Mouse (Mus musculus) lung, postnatal 10 days (tissue): ENCODE measurements around the gene Dtnb.
A peak's percentile ranks its signal among the peaks of the same experiment; 100 is the strongest.

Experiments used
- DNase-seq: peaks from one replicate; pipeline ENCODE4 v3.0.0; 2021

Dtnb gene

GRCm38 (mm10) chr12:3778286-3778685 lies 206.1 kb downstream of the Dtnb start:
- DNase-seq = no peak

DNA sequence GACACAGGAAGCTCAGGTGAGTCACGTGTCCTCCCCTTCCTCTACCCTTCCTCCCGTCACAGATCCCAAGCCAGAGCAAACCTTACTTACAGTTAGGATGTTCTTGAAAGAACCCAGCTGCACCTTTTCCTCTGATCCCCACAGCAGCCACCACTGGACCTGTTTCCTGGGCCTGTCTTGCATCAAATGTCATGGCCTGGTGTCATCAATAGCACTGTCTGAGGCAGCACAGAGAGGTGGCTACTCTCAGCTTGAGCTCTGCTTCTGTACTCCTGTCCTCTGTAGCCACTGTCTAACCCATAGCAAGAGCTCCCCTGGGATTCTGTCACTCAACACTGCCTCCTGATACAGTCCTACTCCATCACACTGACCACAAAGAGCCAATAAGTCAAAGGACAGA lies 207.5 kb downstream of the Dtnb start:
- no peak for DNase-seq

- DNase-seq = peak; percentile 84
These were observed 208.3 kb downstream of the Dtnb start for GRCm38 (mm10) chr12:3780405-3780891.

DNA sequence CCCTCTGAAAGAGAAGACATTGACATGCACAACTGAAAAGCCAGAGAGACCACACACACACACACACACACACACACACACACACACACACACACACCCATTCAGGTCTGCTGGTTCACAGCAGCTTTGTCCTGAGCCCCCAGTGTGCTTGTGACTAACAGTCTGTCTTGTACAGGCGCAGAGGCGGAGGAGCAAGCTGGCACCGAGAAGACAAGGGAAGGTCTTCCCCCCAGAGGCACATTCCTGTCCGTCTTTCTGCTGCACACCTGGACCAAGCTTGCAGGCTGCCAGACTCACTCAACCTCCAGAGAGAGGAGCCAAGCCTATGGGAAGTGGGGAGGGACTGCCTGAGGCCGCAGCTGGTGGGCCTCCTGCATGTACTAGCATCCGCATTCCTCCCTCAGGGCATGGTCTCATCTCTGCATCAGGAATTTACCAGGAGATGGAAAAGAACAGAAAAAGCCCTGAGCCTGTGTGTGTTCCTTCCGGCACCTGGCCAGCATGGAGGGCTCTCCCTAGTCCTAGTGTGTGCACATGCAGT lies 208.8 kb downstream of the Dtnb start:
- DNase-seq = no peak

DNA sequence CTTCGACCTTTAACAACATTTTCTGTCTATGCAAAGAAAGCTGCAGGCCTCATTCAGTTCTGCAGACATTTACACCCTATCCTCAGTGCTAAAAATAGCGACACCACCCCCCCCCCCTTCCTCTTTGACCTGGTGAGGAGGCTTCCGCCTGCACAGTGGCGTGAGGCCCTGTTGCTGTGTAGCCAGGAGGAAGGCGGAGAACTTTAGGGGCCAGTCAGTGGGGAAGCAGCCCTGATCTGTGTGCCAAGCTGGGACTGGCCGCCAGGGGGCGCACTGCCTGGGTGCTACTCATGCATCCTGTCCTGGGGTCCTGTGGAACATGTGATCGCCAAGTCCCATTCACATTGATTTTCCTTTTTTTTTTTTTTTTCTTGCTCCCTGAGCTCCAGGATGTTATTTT lies 209.3 kb downstream of the Dtnb start:
- peak; percentile 98 for DNase-seq

DNA sequence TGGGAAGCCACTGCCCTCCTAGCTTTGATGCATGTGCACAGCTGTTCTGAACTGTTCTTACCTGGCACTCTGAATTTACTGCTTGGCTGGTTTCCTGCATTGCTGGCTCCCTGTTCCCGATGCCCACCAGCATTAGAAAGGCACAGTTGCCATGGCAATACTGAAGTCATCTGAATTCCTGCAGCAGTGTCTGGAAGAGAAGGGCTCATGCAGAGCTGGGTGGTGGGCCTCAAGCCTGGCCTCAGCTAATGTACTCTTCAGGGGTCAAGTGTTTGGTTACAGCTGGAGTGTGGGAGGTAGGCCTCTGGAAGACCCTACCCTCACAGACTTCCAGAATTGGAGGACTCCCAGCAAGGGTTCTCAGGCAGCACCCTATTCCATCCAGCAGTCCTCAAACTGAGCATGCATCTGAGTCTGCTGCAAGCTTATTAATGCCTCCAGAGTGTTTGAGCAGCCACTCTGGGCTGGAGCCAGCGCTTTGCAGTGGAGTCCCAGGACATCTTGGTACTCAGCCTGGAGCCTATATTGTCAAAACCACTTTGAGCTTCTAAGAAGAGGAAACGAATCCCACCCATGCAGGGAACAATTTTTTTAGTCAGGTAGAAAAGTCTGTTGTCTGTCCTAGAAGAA lies 211.1 kb downstream of the Dtnb start:
- no peak for DNase-seq

DNA sequence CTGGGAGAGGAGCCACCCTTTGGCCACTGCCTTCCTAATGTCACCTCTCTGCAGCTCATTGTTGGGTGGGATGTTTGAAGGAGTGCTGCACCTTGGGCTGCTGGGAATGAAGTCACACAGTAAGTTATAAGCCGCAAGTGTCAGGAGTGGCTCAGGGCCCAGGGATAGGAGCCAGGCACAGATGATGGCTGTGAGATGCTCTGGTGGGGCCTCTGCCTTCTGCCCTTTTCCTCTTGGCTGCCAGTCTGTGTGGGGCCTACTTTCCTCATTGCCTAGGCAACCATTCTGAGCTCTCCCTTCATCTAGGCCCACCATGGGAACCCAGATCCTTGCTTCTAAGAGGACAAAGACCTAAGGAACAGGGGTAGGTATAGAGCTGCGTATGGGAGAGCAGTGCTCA lies 212.1 kb downstream of the Dtnb start:
- peak; percentile 27 for DNase-seq

- no peak for DNase-seq
These were observed 212.5 kb downstream of the Dtnb start for GRCm38 (mm10) chr12:3784729-3785128.

- DNase-seq = no peak
These were observed 214.9 kb downstream of the Dtnb start for GRCm38 (mm10) chr12:3787041-3787440.

GRCm38 (mm10) chr12:3787541-3787940 lies 215.4 kb downstream of the Dtnb start:
- peak; percentile 72 for DNase-seq

- DNase-seq = peak; percentile 69
These were observed 216.4 kb downstream of the Dtnb start for GRCm38 (mm10) chr12:3788421-3789051.

DNA sequence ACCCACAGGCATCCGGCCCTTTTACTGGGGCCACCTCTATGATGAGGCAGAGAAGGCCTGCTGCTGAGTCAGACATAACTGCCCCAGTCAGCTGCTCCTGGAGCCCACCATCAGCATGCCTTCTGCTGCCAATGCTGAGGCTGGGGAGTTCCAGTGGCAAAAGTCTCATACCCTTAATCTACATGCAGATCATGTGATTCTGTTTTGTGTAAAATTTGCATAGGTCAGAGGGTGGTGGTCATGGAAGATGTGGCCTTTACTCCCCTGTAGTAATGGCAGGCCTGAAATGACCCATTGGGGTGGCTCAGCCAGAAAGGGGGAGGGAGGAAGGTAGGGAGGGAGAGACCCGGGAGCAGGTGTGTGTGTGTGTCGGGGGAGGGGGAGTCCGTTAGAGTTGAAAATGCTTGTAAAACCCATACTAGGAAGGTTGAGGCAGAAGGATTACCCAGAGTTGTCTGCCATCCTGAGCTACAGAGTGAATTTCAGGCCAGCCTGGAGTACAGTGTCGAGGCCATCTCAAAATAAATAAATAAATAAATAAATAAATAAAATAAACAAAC lies 217.5 kb downstream of the Dtnb start:
- DNase-seq = no peak

- DNase-seq = no peak
These were observed 219.1 kb downstream of the Dtnb start for GRCm38 (mm10) chr12:3791257-3791656.

- peak; percentile 98 for DNase-seq
These were observed 219.6 kb downstream of the Dtnb start for GRCm38 (mm10) chr12:3791732-3792131.

DNA sequence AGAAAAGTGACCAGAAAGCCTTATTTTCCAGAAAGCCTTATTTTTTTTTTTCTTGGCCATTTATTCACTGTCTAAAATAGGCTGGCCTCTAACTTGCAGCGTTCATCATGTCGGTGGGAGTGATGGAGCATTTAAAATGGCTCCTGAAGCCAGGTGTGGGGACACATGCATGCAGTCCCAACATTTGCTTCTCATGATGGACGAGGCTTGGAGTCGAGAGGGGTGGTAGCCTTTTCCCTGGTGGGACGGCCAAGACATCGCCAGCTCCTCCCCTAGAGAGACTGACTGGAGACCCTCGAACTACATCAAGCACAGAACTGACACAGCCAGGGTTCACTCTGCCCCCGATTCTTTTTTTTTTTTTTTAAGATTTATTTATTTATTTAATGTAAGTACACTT lies 220.1 kb downstream of the Dtnb start:
- DNase-seq = no peak

- no peak for DNase-seq
These were observed 223.4 kb downstream of the Dtnb start for GRCm38 (mm10) chr12:3795569-3795968.

DNA sequence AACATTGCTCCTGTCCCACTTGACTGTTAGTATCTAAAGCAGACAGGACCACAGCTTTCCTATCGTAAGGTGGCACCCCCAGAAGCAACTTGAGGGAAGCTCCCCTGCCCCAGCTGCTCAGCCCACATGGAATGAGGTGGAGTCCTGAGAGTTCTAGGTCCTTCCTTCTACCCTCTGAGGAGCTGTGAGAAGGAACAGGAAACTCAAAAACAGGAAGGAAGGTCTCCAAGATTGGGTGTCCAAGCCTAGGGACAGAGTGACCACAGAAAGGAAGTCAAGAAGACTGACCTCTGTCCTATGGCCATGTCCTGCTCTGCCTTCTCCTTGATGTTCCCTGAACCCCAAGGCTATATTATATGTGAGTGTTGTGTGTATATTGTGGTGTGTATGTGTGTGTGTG lies 227.4 kb downstream of the Dtnb start:
- no peak for DNase-seq

- peak; percentile 18 for DNase-seq
These were observed 233.7 kb downstream of the Dtnb start, which contains the start of gene Dnmt3a for GRCm38 (mm10) chr12:3805852-3806251. Gene Dnmt3a (plus strand): TSS chr12:3806007.

- peak; percentile 93 for DNase-seq
These were observed 234.1 kb downstream of the Dtnb start for GRCm38 (mm10) chr12:3806271-3806684.

GRCm38 (mm10) chr12:3806703-3807547 lies 234.7 kb downstream of the Dtnb start:
- peak; percentile 86 for DNase-seq

DNA sequence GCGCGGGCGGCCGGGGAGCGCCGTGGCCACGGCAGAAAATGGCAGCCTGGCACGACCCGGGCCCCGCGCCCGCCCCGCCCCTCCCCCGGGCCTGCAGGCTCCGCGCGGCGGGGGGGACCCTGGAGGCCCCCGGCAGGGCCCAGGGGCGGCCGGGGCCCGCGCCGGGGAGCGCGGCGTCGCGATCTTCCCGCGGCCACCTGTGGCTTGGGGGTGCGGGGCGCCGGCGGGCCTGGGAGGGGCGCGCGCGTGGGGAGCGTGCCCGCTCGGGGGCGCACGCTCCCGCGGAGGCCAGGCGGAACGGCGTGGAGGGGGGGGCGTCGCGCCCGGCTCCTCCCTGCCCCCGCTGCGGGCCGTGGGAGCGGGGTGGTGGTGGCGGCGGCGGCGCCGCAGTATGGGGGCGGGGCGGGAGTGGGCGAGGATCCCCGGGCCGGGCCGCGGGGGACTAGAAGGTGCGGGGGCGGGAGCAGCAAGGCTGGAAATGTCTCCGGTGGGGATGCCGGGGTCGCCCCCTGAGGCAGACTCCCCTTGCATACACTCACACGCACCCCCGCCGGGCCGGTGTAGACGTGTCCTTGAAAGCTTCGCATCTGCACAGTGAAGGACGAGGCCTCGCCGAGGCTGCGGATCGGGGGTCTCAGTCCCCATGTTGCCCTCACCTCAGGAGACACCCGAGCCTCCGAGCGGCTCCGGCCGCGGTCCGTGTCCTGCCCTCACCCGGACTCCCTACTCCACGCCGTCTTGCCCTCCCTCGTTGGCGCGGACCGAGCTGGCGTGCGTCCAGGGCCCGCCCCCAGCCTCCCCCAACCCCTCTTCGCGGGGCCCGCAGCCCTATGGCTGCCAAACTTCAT lies 235.6 kb downstream of the Dtnb start:
- DNase-seq = peak; percentile 84

DNA sequence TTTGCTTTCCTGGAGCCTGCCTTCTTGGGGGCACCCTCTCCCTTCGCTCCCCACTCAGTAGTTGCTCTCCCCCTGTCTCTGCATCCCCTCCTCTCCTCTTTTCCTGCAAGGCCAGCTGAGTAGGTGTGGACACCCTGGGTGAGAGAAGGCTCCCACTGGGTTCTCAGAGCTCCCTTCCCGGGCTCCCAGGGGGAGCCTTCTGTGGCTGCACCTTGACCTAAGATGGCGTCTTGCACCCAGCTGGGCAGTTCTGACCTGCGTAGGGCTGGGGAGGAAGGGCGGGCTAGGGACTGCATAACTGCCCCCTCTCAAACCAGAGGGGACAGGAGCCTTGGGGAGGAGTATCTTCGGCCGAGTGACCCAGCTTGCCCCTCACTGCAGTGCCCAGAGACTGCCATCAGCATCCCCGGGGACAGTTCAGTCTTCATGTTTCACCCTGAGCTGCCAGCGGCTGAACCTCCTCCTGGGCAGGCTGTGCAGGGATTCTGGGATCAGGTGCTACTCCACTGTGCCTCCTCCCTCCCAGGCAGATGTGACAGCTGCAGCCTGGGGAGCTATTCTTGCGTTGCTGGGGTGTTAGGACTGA lies 236.3 kb downstream of the Dtnb start:
- no peak for DNase-seq
